ENCODE assay signal across 8 mouse cellular contexts in genomic region chr2:30093471-30094207, GRCm38 (mm10). TPM values are rescaled to one million over a fixed set of nuclear protein-coding genes. Genes with fewer than 3 reads are reported as not detected.
A peak's percentile ranks its signal among the peaks of the same experiment; 100 is the strongest.
DNase-seq lines count a peak whose midpoint lies in the region; ATAC-seq lines count a peak whose summit lies in the region.

Zdhhc12 (minus strand) TSS chr2:30093648.

- DNase-seq in T-cell, adult 2 months (ENCODE audit: low spot score), result peak; percentile 99
- DNase-seq in cerebellum, postnatal 36 days, result peak; percentile 86 to 92
- DNase-seq in frontal cortex, postnatal 36 days (ENCODE audit: low spot score in 2 of 2), result peak; percentile 90 to 92
- DNase-seq in left cerebral cortex, adult 11 months (ENCODE audit: low spot score), result peak; percentile 87
- DNase-seq in lung, postnatal 4 days, result peak; percentile 96 to 99
- peak; percentile 88 for DNase-seq in retina, postnatal 7 days (ENCODE audit: low read depth, low spot score)
- DNase-seq in urinary bladder, adult 2 months (ENCODE audit: low spot score), result peak; percentile 89

- H3K4me1 ChIP-seq in hindbrain, embryonic 15.5 days (replicated peaks), result peaks cover 23% of the 10 kb centered on the region

- H3K27ac ChIP-seq in hindbrain, embryonic 15.5 days (replicated peaks), result peak within 1 kb of the TSS; percentile 54

- under 1% methylated on average over 51 of the region's 51 CpGs for WGBS in hindbrain, embryonic 15.5 days

- H3K27me3 ChIP-seq in hindbrain, embryonic 15.5 days, result no peaks in the 10 kb centered on the region

- peak within 1 kb of the TSS; percentile 88 for H3K4me2 ChIP-seq in hindbrain, embryonic 15.5 days

- no peaks in the 10 kb centered on the region for H3K9me3 ChIP-seq in hindbrain, embryonic 15.5 days

- peak; percentile 96 for ATAC-seq in hindbrain, embryonic 15.5 days (ENCODE audit: low FRiP score, low read depth)

- peaks cover 9% of the 10 kb centered on the region; the same call in 1 of the 2 replicates for H3K36me3 ChIP-seq in hindbrain, embryonic 15.5 days

- H3K4me3 ChIP-seq in hindbrain, embryonic 15.5 days, result peak within 1 kb of the TSS; percentile 50

- peak within 1 kb of the TSS; percentile 41 for H3K9ac ChIP-seq in hindbrain, embryonic 15.5 days

RNA-seq across cellular contexts. Expression of gene Zdhhc12, which starts in this region (rescaled TPM):
- 26.3 and 27.7 TPM in 2 replicates for polyA plus RNA-seq in hindbrain, embryonic 15.5 days (2015; fragmentation: Nextera tagmentation; extraction: Ambion mirVana)
- polyA plus RNA-seq in urinary bladder, adult 2 months (2012; rRNA removed), result 31.5 and 40.7 TPM in 2 replicates

Comparison
In these comparisons a context has a peak if more than half of its experiments do, and no peak if none do; other contexts are left out.
1. Peak in every context shown above with its lines: DNase-seq, ATAC-seq, H3K4me3 ChIP-seq and H3K27ac ChIP-seq.